Mouse (Mus musculus) erythroblast, embryonic 14.5 days (primary cell): ENCODE results near the gene Ankrd44.

Experiments used
- GATA1 ChIP-seq: IDR thresholded peaks from 2 replicates; pipeline ENCODE4 v1.6.1; 2012; ENCODE audit warnings: low read length, inconsistent platforms, mixed read lengths
- TAL1 ChIP-seq: IDR thresholded peaks from 3 replicates; pipeline ENCODE4 v1.6.1; 2012; ENCODE audit warnings: low read length, inconsistent platforms, mixed read lengths

DNA sequence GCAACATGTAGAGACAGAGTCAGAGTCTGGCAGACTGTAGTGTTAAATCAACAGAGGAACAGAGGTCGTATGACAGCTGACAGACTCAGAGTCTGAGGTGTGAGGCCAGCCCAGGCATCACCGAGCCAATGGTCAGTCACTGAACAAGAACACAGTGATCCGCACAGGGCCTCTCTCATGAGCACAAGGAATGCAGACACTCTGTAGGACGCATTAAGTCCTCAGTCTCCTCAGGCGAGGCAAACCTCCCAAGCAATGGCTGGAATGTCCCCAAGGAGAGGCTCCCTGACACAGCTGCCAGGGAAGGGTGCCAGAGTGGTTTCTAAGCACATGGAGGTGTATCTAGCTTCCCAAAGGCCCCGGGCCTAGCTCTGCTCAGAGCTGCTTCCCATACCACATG, 96.0 kb downstream of the Ankrd44 start:
- TF ChIP-seq GATA1: no peak
- TF ChIP-seq TAL1: no peak
